Mouse (Mus musculus): ENCODE measurements around the gene Akap13.
A peak's percentile ranks its signal among the peaks of the same experiment; 100 is the strongest.
"Not testable (repeated sequence)": the region's sequence is repeated elsewhere in the genome, so short reads cannot be mapped to it uniquely, and the experiment has no call there.

Gene Akap13

GRCm38 (mm10) chr7:75596058-75596748, 140.9 kb downstream of the Akap13 start:
- DNase-seq (ENCODE audit: low spot score) = no peak

- DNase-seq (ENCODE audit: low spot score) = no peak
Measured at GRCm38 (mm10) chr7:75597840-75598239, 142.5 kb downstream of the Akap13 start.

GRCm38 (mm10) chr7:75600360-75601075, 145.2 kb downstream of the Akap13 start:
- no peak for DNase-seq (ENCODE audit: low spot score)

GRCm38 (mm10) chr7:75607248-75607647, 151.9 kb downstream of the Akap13 start:
- DNase-seq (ENCODE audit: low spot score) = no peak

- DNase-seq (ENCODE audit: low spot score) = peak; percentile 42
Measured at GRCm38 (mm10) chr7:75608716-75609115, 153.4 kb downstream of the Akap13 start.

- DNase-seq (ENCODE audit: low spot score) = peak; percentile 71
Measured at GRCm38 (mm10) chr7:75609456-75610262, 154.3 kb downstream of the Akap13 start.

- no peak for DNase-seq (ENCODE audit: low spot score)
Measured at GRCm38 (mm10) chr7:75610391-75610790, 155.1 kb downstream of the Akap13 start.

GRCm38 (mm10) chr7:75611261-75611950, 156.1 kb downstream of the Akap13 start:
- DNase-seq (ENCODE audit: low spot score) = no peak

GRCm38 (mm10) chr7:75612000-75612682, 156.8 kb downstream of the Akap13 start:
- DNase-seq (ENCODE audit: low spot score) = peak; percentile 77

- DNase-seq (ENCODE audit: low spot score) = no peak
Measured at GRCm38 (mm10) chr7:75612683-75613053, 157.3 kb downstream of the Akap13 start.

GRCm38 (mm10) chr7:75613240-75613639, 157.9 kb downstream of the Akap13 start:
- DNase-seq (ENCODE audit: low spot score) = peak; percentile 44

GRCm38 (mm10) chr7:75614826-75615225, 159.5 kb downstream of the Akap13 start:
- DNase-seq (ENCODE audit: low spot score) = no peak

GRCm38 (mm10) chr7:75617246-75617645, 161.9 kb downstream of the Akap13 start:
- DNase-seq (ENCODE audit: low spot score) = not testable (repeated sequence)

- no peak for DNase-seq (ENCODE audit: low spot score)
Measured at GRCm38 (mm10) chr7:75618699-75619098, 163.4 kb downstream of the Akap13 start.

GRCm38 (mm10) chr7:75619875-75620274, 164.5 kb downstream of the Akap13 start:
- no peak for DNase-seq (ENCODE audit: low spot score)

- DNase-seq (ENCODE audit: low spot score) = no peak
Measured at GRCm38 (mm10) chr7:75620395-75620960, 165.1 kb downstream of the Akap13 start.

GRCm38 (mm10) chr7:75620976-75621375, 165.6 kb downstream of the Akap13 start:
- DNase-seq (ENCODE audit: low spot score) = no peak

- no peak for DNase-seq (ENCODE audit: low spot score)
Measured at GRCm38 (mm10) chr7:75627831-75628230, 172.5 kb downstream of the Akap13 start.

- no peak for DNase-seq (ENCODE audit: low spot score)
Measured at GRCm38 (mm10) chr7:75629669-75630068, 174.3 kb downstream of the Akap13 start.

- no peak for DNase-seq (ENCODE audit: low spot score)
Measured at GRCm38 (mm10) chr7:75632941-75633340, 177.6 kb downstream of the Akap13 start.

GRCm38 (mm10) chr7:75633393-75633792, 178.1 kb downstream of the Akap13 start:
- DNase-seq (ENCODE audit: low spot score) = no peak
